Mouse (Mus musculus) MEL (cell line): Measurements from ENCODE around the gene Rnps1. TPM values are rescaled to one million over a fixed set of nuclear protein-coding genes. Genes with fewer than 3 reads are reported as not detected.

ENCODE experiments used
- DNase-seq: peaks from one replicate; pipeline ENCODE4 v3.0.0; 2011; ENCODE audit warnings: low read depth, low spot score
- H3K27ac ChIP-seq: 2 replicates; pipeline ENCODE4 v1.5.1; 2012; ENCODE audit warnings: low read depth, mild to moderate bottlenecking, control low read depth, low read length, moderate library complexity; ENCODE audit not compliant: control insufficient read depth
- H3K27me3 ChIP-seq, 2 experiments: fragments of 150-350 bp in 1 of 2; sonication (generic) in 1 of 2; 2 replicates each; pipeline ENCODE4 v1.6.1; 2012; ENCODE audit warnings: low read length in 2 of 2, mild to moderate bottlenecking in 2 of 2, improper control_type of control experiment in 1 of 2, moderate library complexity in 1 of 2; ENCODE audit not compliant: insufficient read depth in 2 of 2, control insufficient read depth in 1 of 2
- H3K36me3 ChIP-seq, 2 experiments: 2 replicates each; pipeline ENCODE4 v1.6.1; 2012 to 2014; ENCODE audit warnings: low read length in 2 of 2, improper control_type of control experiment in 1 of 2, inconsistent platforms in 1 of 2, mild to moderate bottlenecking in 1 of 2; ENCODE audit not compliant: insufficient read depth in 2 of 2, control insufficient read depth in 1 of 2
- H3K4me1 ChIP-seq, 2 experiments: fragments of 150-350 bp in 1 of 2; sonication (generic) in 1 of 2; 2 replicates each; pipeline ENCODE4 v1.6.1; 2012; ENCODE audit warnings: low read length in 2 of 2, improper control_type of control experiment in 1 of 2, mild to moderate bottlenecking in 1 of 2; ENCODE audit not compliant: insufficient read depth in 2 of 2, control insufficient read depth in 1 of 2
- H3K4me3 ChIP-seq, 2 experiments: fragments of 150-350 bp in 1 of 2; sonication (generic) in 1 of 2; 2 replicates each; pipeline ENCODE4 v1.5.1; 2012; ENCODE audit warnings: low read depth in 2 of 2, low read length in 2 of 2, mild to moderate bottlenecking in 2 of 2, moderate library complexity in 2 of 2, control low read depth in 1 of 2, improper control_type of control experiment in 1 of 2; ENCODE audit not compliant: control insufficient read depth in 1 of 2, insufficient read depth in 1 of 2
- H3K79me2 ChIP-seq: 2 replicates; pipeline ENCODE4 v1.6.1; 2012; ENCODE audit warnings: mild to moderate bottlenecking, low read length, moderate library complexity; ENCODE audit not compliant: control insufficient read depth, poor library complexity, insufficient read depth
- H3K9ac ChIP-seq: 2 replicates; pipeline ENCODE4 v1.6.1; 2012; ENCODE audit warnings: low read depth, mild to moderate bottlenecking, control low read depth, low read length, moderate library complexity; ENCODE audit not compliant: control insufficient read depth, poor library complexity, severe bottlenecking
- H3K9me3 ChIP-seq: fragments of 150-350 bp; sonication (generic); replicated peaks from 2 replicates; pipeline ENCODE4 v1.6.1; 2012; ENCODE audit warnings: mild to moderate bottlenecking, low read length, improper control_type of control experiment, moderate library complexity; ENCODE audit not compliant: insufficient read depth
- BHLHE40 ChIP-seq: IDR thresholded peaks from 2 replicates; pipeline ENCODE4 v1.6.1; 2012; ENCODE audit warnings: low read depth, mild to moderate bottlenecking, inconsistent platforms, low read length, improper control_type of control experiment, borderline replicate concordance
- CHD2 ChIP-seq: IDR thresholded peaks from 2 replicates; pipeline ENCODE4 v1.6.1; 2011; ENCODE audit warnings: low read length, improper control_type of control experiment
- CTCF ChIP-seq, 3 experiments: IDR thresholded peaks in 2 of 3; conservative IDR thresholded peaks in 1 of 3; 2 replicates each; pipeline ENCODE4 v1.5.1; 2011 to 2012; ENCODE audit warnings: low read length in 3 of 3, low read depth in 2 of 3, mild to moderate bottlenecking in 2 of 3, improper control_type of control experiment in 1 of 3, inconsistent platforms in 1 of 3, mixed read lengths in 1 of 3, moderate library complexity in 1 of 3; ENCODE audit not compliant: control insufficient read depth in 1 of 3, insufficient read depth in 1 of 3, poor library complexity in 1 of 3, severe bottlenecking in 1 of 3
- ETS1 ChIP-seq: IDR thresholded peaks from 2 replicates; pipeline ENCODE4 v1.6.1; 2012; ENCODE audit warnings: low read depth, mild to moderate bottlenecking, inconsistent platforms, low read length, improper control_type of control experiment, moderate library complexity
- GABPA ChIP-seq: IDR thresholded peaks from 2 replicates; pipeline ENCODE4 v1.6.1; 2012; ENCODE audit warnings: low read depth, mild to moderate bottlenecking, inconsistent platforms, low read length, improper control_type of control experiment, moderate library complexity
- GATA1 ChIP-seq: IDR thresholded peaks from 2 replicates; pipeline ENCODE4 v1.6.1; 2011; ENCODE audit warnings: low read depth, low read length, improper control_type of control experiment
- HCFC1 ChIP-seq: IDR thresholded peaks from 2 replicates; pipeline ENCODE4 v1.6.1; 2012; ENCODE audit warnings: low read depth, mild to moderate bottlenecking, inconsistent platforms, low read length, improper control_type of control experiment, moderate library complexity
- JUND ChIP-seq: IDR thresholded peaks from 2 replicates; pipeline ENCODE4 v1.6.1; 2011; ENCODE audit warnings: low read depth, mild to moderate bottlenecking, improper control_type of control experiment, low read length
- MAZ ChIP-seq: IDR thresholded peaks from 2 replicates; pipeline ENCODE4 v1.6.1; 2012; ENCODE audit warnings: low read depth, mild to moderate bottlenecking, inconsistent platforms, low read length, improper control_type of control experiment
- MEF2A ChIP-seq: IDR thresholded peaks from 2 replicates; pipeline ENCODE4 v1.6.1; 2014; ENCODE audit warnings: low read depth, mild to moderate bottlenecking, inconsistent platforms, low read length, improper control_type of control experiment; ENCODE audit not compliant: poor library complexity, insufficient replicate concordance, severe bottlenecking; ENCODE audit errors: extremely low read depth
- MXI1 ChIP-seq: IDR thresholded peaks from 2 replicates; pipeline ENCODE4 v1.6.1; 2011; ENCODE audit warnings: mild to moderate bottlenecking, low read depth, low read length, improper control_type of control experiment
- MYC ChIP-seq: IDR thresholded peaks from 2 replicates; pipeline ENCODE4 v1.6.1; 2011; ENCODE audit warnings: low read depth, mild to moderate bottlenecking, low read length, improper control_type of control experiment, moderate library complexity
- POLR2AphosphoS5 ChIP-seq: IDR thresholded peaks from 2 replicates; pipeline ENCODE4 v1.6.1; 2012; ENCODE audit warnings: low read depth, borderline replicate concordance, mild to moderate bottlenecking, inconsistent platforms, low read length, moderate library complexity, mixed read lengths
- RAD21 ChIP-seq: IDR thresholded peaks from 2 replicates; pipeline ENCODE4 v1.6.1; 2011; ENCODE audit warnings: mild to moderate bottlenecking, low read depth, low read length, improper control_type of control experiment
- RCOR1 ChIP-seq: IDR thresholded peaks from 2 replicates; pipeline ENCODE4 v1.6.1; 2012; ENCODE audit warnings: low read depth, mild to moderate bottlenecking, inconsistent platforms, low read length, improper control_type of control experiment
- SIN3A ChIP-seq: IDR thresholded peaks from 2 replicates; pipeline ENCODE4 v1.6.1; 2012; ENCODE audit warnings: low read length, improper control_type of control experiment, inconsistent platforms
- SMC3 ChIP-seq: IDR thresholded peaks from 2 replicates; pipeline ENCODE4 v1.6.1; 2011; ENCODE audit warnings: low read depth, low read length, improper control_type of control experiment
- TAL1 ChIP-seq: IDR thresholded peaks from 2 replicates; pipeline ENCODE4 v1.6.1; 2012; ENCODE audit warnings: mild to moderate bottlenecking, inconsistent platforms, low read length, moderate library complexity, mixed read lengths
- TCF12 ChIP-seq: IDR thresholded peaks from 2 replicates; pipeline ENCODE4 v1.6.1; 2014; ENCODE audit warnings: low read depth, mild to moderate bottlenecking, inconsistent platforms, low read length, improper control_type of control experiment, moderate library complexity
- USF1 ChIP-seq: IDR thresholded peaks from 2 replicates; pipeline ENCODE4 v1.6.1; 2014; ENCODE audit warnings: low read depth, mild to moderate bottlenecking, inconsistent platforms, low read length, improper control_type of control experiment, moderate library complexity
- USF2 ChIP-seq, 2 experiments: IDR thresholded peaks; 2 replicates each; pipeline ENCODE4 v1.6.1; 2011 to 2012; ENCODE audit warnings: improper control_type of control experiment in 2 of 2, low read length in 2 of 2, borderline replicate concordance in 1 of 2, inconsistent platforms in 1 of 2, low read depth in 1 of 2, mild to moderate bottlenecking in 1 of 2; ENCODE audit not compliant: insufficient read depth in 1 of 2
- ZKSCAN1 ChIP-seq: IDR thresholded peaks from 2 replicates; pipeline ENCODE4 v1.6.1; 2012; ENCODE audit warnings: low read depth, mild to moderate bottlenecking, inconsistent platforms, low read length, improper control_type of control experiment, moderate library complexity
- ZNF384 ChIP-seq: IDR thresholded peaks from 2 replicates; pipeline ENCODE4 v1.6.1; 2012; ENCODE audit warnings: low read depth, mild to moderate bottlenecking, inconsistent platforms, low read length, improper control_type of control experiment
- polyA plus RNA-seq, 2 experiments: library from polyadenylated mRNA; stranded (reverse) in 1 of 2; unstranded in 1 of 2; fragments of >175 nt in 1 of 2; fragments of >200 nt in 1 of 2; gene quantifications; 2 replicates each; pipeline versions ENCODE4 v1.2.1 to v1.2.4; 2012; ENCODE audit warnings: low replicate concordance in 2 of 2, low read depth in 1 of 2; ENCODE audit not compliant: insufficient read length in 2 of 2, insufficient read depth in 1 of 2, missing spikeins in 1 of 2
- total RNA-seq: library from RNA; depleted of rRNA; stranded (reverse); fragments of 300-350 nt; gene quantifications from 2 replicates; pipeline ENCODE4 v1.2.3, GENCODE M21; 2012

The Rnps1 gene
- total and polyA plus RNA-seq, 3 experiments, result 156 to 282 TPM; not detected in 1

- H3K36me3 ChIP-seq, result no peaks in the 10 kb centered on the region; a peak in 1 of 4 replicates
- no peaks in the 10 kb centered on the region for H3K79me2 ChIP-seq
- no peak for TF ChIP-seq ZNF384
These were observed 27.7 kb downstream of the Rnps1 start for GRCm38 (mm10) chr17:24442107-24442506.

GRCm38 (mm10) chr17:24442632-24443155 is 28.3 kb downstream of the Rnps1 start, which contains the start of gene Dnase1l2:
TSS of gene Dnase1l2 (minus strand) at chr17:24443105.
- Histone ChIP-seq H3K9ac (no peak within 1 kb of the TSS), H3K9me3 (no peaks in the 10 kb centered on the region), H3K27ac (no peak within 1 kb of the TSS), H3K27me3 (no peaks in the 10 kb centered on the region), H3K79me2 (no peaks in the 10 kb centered on the region), H3K4me1 (no peaks in the 10 kb centered on the region), H3K36me3 (no peaks in the 10 kb centered on the region; a peak in 1 of 4 replicates), H3K4me3 (no peak within 1 kb of the TSS)
- TF ChIP-seq POLR2AphosphoS5 (no peak), USF1 (no peak), SIN3A (no peak), ETS1 (no peak), CTCF (IDR thresholded peaks at IDR 0.05 in 2 of 3, conservative IDR thresholded peaks at IDR 0.05 in 1 of 3; ENCODE audit: control insufficient read depth in 1 of 3, insufficient read depth in 1 of 3, low read depth in 2 of 3, low read length in 3 of 3, poor library complexity in 1 of 3, severe bottlenecking in 1 of 3) (no peak), SMC3 (no peak), GATA1 (no peak)
- DNase-seq, result no peak

More at GRCm38 (mm10) chr17:24442107-24442506, 27.7 kb downstream of the Rnps1 start:
- Histone ChIP-seq H3K9ac (no peak overlapping the region), H3K27me3 (no peaks in the 10 kb centered on the region), H3K9me3 (no peaks in the 10 kb centered on the region), H3K4me1 (no peaks in the 10 kb centered on the region), H3K4me3 (no peak overlapping the region), H3K27ac (no peak overlapping the region)
- DNase-seq, result no peak

GRCm38 (mm10) chr17:24443409-24443808 is 29.0 kb downstream of the Rnps1 start:
- H3K9me3 ChIP-seq, result no peaks in the 10 kb centered on the region
- H3K27me3 ChIP-seq, result no peaks in the 10 kb centered on the region
- no peaks in the 10 kb centered on the region; a peak in 1 of 4 replicates for H3K36me3 ChIP-seq
- H3K4me3 ChIP-seq, result no peak overlapping the region
- no peak overlapping the region for H3K9ac ChIP-seq
- DNase-seq, result no peak
- no peaks in the 10 kb centered on the region for H3K79me2 ChIP-seq
- TF ChIP-seq SMC3 (no peak), MEF2A (no peak), USF2 (IDR thresholded peaks at IDR 0.05; ENCODE audit: borderline replicate concordance in 1 of 2, insufficient read depth in 1 of 2, low read depth in 1 of 2, low read length in 2 of 2) (no peak), RAD21 (no peak), CTCF (IDR thresholded peaks at IDR 0.05 in 2 of 3, conservative IDR thresholded peaks at IDR 0.05 in 1 of 3; ENCODE audit: control insufficient read depth in 1 of 3, insufficient read depth in 1 of 3, low read depth in 2 of 3, low read length in 3 of 3, poor library complexity in 1 of 3, severe bottlenecking in 1 of 3) (no peak), CHD2 (no peak), MYC (no peak), BHLHE40 (no peak), MAZ (no peak), RCOR1 (no peak), SIN3A (no peak), MXI1 (no peak), JUND (no peak), TCF12 (no peak), TAL1 (no peak), ZKSCAN1 (no peak), GATA1 (no peak), GABPA (no peak), HCFC1 (no peak), POLR2AphosphoS5 (no peak)
- no peaks in the 10 kb centered on the region for H3K4me1 ChIP-seq
- H3K27ac ChIP-seq, result no peak overlapping the region
